Mouse (Mus musculus): ENCODE measurements around the gene Lrrc45. TPM values are rescaled to one million over a fixed set of nuclear protein-coding genes. Genes with fewer than 3 reads are reported as not detected.

The Lrrc45 gene
- polyA plus RNA-seq, 1 experiment = 114 TPM

GRCm38 (mm10) chr11:120731858-120732680 lies 18.3 kb downstream of the Lrrc45 start, which contains the start of gene Cbr2:
Gene Cbr2 (minus strand): TSS chr11:120732114.
- TF ChIP-seq POLR2A (IDR thresholded peaks at IDR 0.05; ENCODE audit: extremely low read depth, insufficient read depth, low read length) (no peak), CTCF (IDR thresholded peaks at IDR 0.05; ENCODE audit: extremely low read depth, insufficient read depth, low read length) (no peak)
- no peaks in the 10 kb centered on the region for H3K4me1 ChIP-seq (ENCODE audit: control insufficient read depth, insufficient read depth, low read length)
- H3K4me3 ChIP-seq (ENCODE audit: insufficient read depth, low read length) = no peak within 1 kb of the TSS
- no peak within 1 kb of the TSS for H3K27ac ChIP-seq (ENCODE audit: insufficient read depth, low read length)

DNA sequence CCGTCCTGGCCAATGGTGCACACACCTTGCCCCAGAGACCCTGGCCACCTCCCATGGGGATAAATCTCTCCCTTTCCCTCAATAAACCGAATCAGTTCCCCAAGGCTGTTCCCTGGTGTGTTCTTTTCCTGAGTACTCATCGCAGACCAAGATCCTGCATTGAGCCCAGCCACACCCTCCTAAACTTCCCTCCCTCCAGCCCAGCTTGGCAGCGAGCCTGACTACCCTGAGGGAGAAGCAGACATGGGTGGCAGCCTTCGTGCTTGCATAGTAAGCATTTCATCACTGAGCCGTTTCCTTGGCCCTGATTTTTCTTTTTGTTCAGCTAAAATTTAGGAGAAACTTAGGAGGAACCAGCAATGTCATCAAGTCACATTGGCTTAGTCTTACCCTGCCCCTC lies 19.8 kb downstream of the Lrrc45 start:
- Histone ChIP-seq H3K4me1 (ENCODE audit: control insufficient read depth, insufficient read depth, low read length) (no peaks in the 10 kb centered on the region), H3K27ac (ENCODE audit: insufficient read depth, low read length) (no peak overlapping the region), H3K4me3 (ENCODE audit: insufficient read depth, low read length) (no peak overlapping the region)
- TF ChIP-seq POLR2A (IDR thresholded peaks at IDR 0.05; ENCODE audit: extremely low read depth, insufficient read depth, low read length) (no peak), CTCF (IDR thresholded peaks at IDR 0.05; ENCODE audit: extremely low read depth, insufficient read depth, low read length) (no peak)

DNA sequence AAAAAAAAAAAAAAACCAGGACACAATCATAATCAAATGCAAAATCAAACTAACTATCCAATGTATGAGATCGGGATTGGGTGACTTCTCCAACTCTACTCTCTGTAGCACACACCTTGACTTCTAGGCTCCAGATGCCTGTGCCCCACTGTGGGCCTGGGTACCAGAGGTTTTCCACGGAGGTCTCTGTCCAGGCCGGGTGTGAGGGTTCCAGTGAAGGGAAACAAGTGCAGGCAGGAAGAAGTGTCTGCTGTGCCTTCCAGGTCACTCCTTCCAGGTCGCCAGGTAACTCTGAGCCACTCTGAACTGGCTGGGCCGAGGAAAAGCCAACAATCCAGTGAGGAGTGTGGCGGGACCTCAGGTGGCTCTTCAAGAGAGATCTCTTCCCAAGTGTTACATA lies 22.7 kb downstream of the Lrrc45 start:
- no peak overlapping the region for H3K27ac ChIP-seq (ENCODE audit: insufficient read depth, low read length)
- no peak for TF ChIP-seq CTCF (IDR thresholded peaks at IDR 0.05; ENCODE audit: extremely low read depth, insufficient read depth, low read length)
- TF ChIP-seq POLR2A (IDR thresholded peaks at IDR 0.05; ENCODE audit: extremely low read depth, insufficient read depth, low read length) = no peak
- no peak overlapping the region for H3K4me3 ChIP-seq (ENCODE audit: insufficient read depth, low read length)
- H3K4me1 ChIP-seq (ENCODE audit: control insufficient read depth, insufficient read depth, low read length) = no peaks in the 10 kb centered on the region

- Histone ChIP-seq H3K27ac (ENCODE audit: insufficient read depth, low read length) (no peak overlapping the region), H3K4me3 (ENCODE audit: insufficient read depth, low read length) (no peak overlapping the region), H3K4me1 (ENCODE audit: control insufficient read depth, insufficient read depth, low read length) (no peaks in the 10 kb centered on the region)
- TF ChIP-seq CTCF (IDR thresholded peaks at IDR 0.05; ENCODE audit: extremely low read depth, insufficient read depth, low read length) (no peak), POLR2A (IDR thresholded peaks at IDR 0.05; ENCODE audit: extremely low read depth, insufficient read depth, low read length) (no peak)
These were observed 27.3 kb downstream of the Lrrc45 start for GRCm38 (mm10) chr11:120740981-120741380.

DNA sequence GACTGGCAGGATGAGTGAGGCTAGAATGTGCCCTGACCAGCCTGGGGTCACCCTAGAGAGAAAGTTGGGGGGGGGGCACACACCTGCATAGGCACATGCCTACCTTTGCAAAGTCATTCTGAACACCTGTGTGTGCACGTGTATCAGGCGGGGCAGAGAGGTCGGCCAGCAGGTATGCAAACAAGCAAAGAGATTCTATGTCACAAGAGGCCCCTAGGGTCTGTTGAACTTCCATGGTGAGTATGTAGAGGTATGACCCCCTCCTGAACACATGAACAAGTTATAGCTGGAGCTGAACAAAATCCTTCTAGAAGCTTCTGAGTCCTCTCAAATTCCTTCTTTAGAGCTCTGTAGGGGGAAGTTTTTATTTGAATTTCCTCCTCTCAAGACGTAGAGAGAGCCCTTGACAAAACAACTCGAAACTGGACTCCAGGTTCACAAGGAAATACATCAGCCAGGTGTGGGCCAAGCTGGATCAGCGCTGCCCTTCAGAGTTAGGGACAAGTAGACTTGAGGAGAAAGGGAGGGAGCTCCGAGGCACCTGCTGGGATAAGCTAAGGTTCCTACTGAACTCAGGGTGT lies 30.5 kb downstream of the Lrrc45 start:
- Histone ChIP-seq H3K4me3 (ENCODE audit: insufficient read depth, low read length) (no peak overlapping the region), H3K4me1 (ENCODE audit: control insufficient read depth, insufficient read depth, low read length) (no peaks in the 10 kb centered on the region), H3K27ac (ENCODE audit: insufficient read depth, low read length) (no peak overlapping the region)
- TF ChIP-seq CTCF (IDR thresholded peaks at IDR 0.05; ENCODE audit: extremely low read depth, insufficient read depth, low read length) = no peak
- TF ChIP-seq POLR2A (IDR thresholded peaks at IDR 0.05; ENCODE audit: extremely low read depth, insufficient read depth, low read length) = no peak

- TF ChIP-seq CTCF (IDR thresholded peaks at IDR 0.05; ENCODE audit: extremely low read depth, insufficient read depth, low read length) (no peak), POLR2A (IDR thresholded peaks at IDR 0.05; ENCODE audit: extremely low read depth, insufficient read depth, low read length) (no peak)
- Histone ChIP-seq H3K4me3 (ENCODE audit: insufficient read depth, low read length) (no peak overlapping the region), H3K4me1 (ENCODE audit: control insufficient read depth, insufficient read depth, low read length) (no peaks in the 10 kb centered on the region), H3K27ac (ENCODE audit: insufficient read depth, low read length) (no peak overlapping the region)
These were observed 34.2 kb downstream of the Lrrc45 start for GRCm38 (mm10) chr11:120747974-120748373.

DNA sequence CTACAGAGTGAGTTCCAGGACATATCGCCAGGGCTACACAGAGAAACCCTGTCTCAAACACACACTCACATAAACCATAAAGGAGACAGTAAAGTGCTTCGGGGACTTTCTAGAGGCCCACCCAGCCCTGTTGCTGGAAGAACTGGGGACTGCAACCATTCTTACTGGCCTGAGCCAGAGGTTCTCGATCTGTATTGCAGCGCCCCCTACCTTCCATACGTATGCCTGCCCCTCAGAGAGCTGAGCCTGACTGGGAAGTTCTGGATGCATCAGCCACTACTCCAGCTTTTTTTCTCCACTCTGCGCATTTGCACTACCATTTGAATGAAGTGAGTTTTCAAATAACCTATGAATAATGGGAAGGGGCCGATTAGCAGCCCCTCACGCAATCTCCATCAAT lies 35.7 kb downstream of the Lrrc45 start:
- Histone ChIP-seq H3K4me1 (ENCODE audit: control insufficient read depth, insufficient read depth, low read length) (no peaks in the 10 kb centered on the region), H3K4me3 (ENCODE audit: insufficient read depth, low read length) (no peak overlapping the region), H3K27ac (ENCODE audit: insufficient read depth, low read length) (no peak overlapping the region)
- TF ChIP-seq POLR2A (IDR thresholded peaks at IDR 0.05; ENCODE audit: extremely low read depth, insufficient read depth, low read length) (no peak), CTCF (IDR thresholded peaks at IDR 0.05; ENCODE audit: extremely low read depth, insufficient read depth, low read length) (peak; percentile 26; the same call in 1 of the 2 replicates)

- TF ChIP-seq POLR2A (IDR thresholded peaks at IDR 0.05; ENCODE audit: extremely low read depth, insufficient read depth, low read length) (no peak), CTCF (IDR thresholded peaks at IDR 0.05; ENCODE audit: extremely low read depth, insufficient read depth, low read length) (no peak)
- no peak overlapping the region for H3K4me3 ChIP-seq (ENCODE audit: insufficient read depth, low read length)
- no peak overlapping the region for H3K27ac ChIP-seq (ENCODE audit: insufficient read depth, low read length)
- H3K4me1 ChIP-seq (ENCODE audit: control insufficient read depth, insufficient read depth, low read length) = no peaks in the 10 kb centered on the region
These were observed 37.9 kb downstream of the Lrrc45 start for GRCm38 (mm10) chr11:120751606-120752005.

DNA sequence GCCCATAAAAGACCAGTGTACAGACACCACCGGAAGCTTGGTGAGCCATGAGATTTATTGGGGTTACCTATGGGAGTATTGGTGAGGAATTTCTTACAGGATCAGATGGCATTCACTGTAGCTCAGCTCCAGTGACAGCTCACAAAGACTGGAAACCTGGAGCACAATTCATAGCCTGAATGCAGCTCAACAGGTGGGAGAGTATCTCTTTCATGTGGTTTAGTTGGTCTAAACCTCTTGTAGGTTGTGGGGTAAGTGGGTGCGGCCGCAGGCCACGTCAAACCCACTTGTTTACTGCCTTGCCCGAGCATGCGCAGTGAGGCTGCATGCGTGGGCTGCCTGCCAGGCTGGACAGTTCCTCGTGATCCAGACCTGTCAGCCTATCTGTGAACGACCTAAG lies 46.5 kb downstream of the Lrrc45 start:
- H3K27ac ChIP-seq (ENCODE audit: insufficient read depth, low read length) = no peak overlapping the region
- no peak for TF ChIP-seq CTCF (IDR thresholded peaks at IDR 0.05; ENCODE audit: extremely low read depth, insufficient read depth, low read length)
- TF ChIP-seq POLR2A (IDR thresholded peaks at IDR 0.05; ENCODE audit: extremely low read depth, insufficient read depth, low read length) = no peak
- H3K4me3 ChIP-seq (ENCODE audit: insufficient read depth, low read length) = no peak overlapping the region
- H3K4me1 ChIP-seq (ENCODE audit: control insufficient read depth, insufficient read depth, low read length) = no peaks in the 10 kb centered on the region
